Mouse (Mus musculus): Measurements from ENCODE around the gene Frrs1l.

DNA sequence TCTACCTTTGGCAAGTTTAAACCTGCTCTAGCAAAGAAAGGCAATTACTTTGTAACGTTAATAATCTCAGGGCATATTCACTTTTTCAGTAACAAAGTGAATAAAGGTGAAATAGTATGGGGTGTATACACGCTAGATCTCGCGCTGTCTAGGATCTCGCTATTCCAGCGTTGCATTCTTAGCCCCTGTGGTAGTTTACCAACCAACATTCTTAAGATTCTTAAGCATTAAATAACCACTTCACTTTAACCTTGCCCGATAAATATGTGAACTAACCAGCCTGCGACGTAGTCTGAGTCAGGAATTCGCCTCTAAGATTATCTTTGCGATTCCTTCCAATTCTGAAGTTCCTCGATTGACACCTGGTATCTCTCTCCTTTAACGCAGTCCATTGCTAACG is 44.0 kb downstream of the Frrs1l start:
- TF ChIP-seq POLR2A (IDR thresholded peaks at IDR 0.05; ENCODE audit: control insufficient read depth, low read depth, low read length) (no peak), CTCF (IDR thresholded peaks at IDR 0.05; ENCODE audit: control insufficient read depth, insufficient read depth, insufficient replicate concordance, low read depth, low read length) (no peak)
